Mouse (Mus musculus): ENCODE results near the gene Olfr97. TPM values are rescaled to one million over a fixed set of nuclear protein-coding genes. Genes with fewer than 3 reads are reported as not detected.
"Not testable (repeated sequence)": the region's sequence is repeated elsewhere in the genome, so short reads cannot be mapped to it uniquely, and the experiment has no call there.

Olfr97 gene
- total RNA-seq (2021) = not detected

GRCm38 (mm10) chr17:37237230-37237629 lies at the start of gene Olfr97:
Olfr97 (minus strand) TSS chr17:37237330.
- DNase-seq = not testable (repeated sequence)

GRCm38 (mm10) chr17:37283360-37283759 lies 46.2 kb upstream of the Olfr97 start, which contains the start of gene Olfr99:
Olfr99 (minus strand) TSS chr17:37283460.
- no peak for DNase-seq

GRCm38 (mm10) chr17:37280331-37280730 lies 43.2 kb upstream of the Olfr97 start:
- DNase-seq = no peak

GRCm38 (mm10) chr17:37276573-37276972 lies 39.4 kb upstream of the Olfr97 start:
- DNase-seq = no peak

- DNase-seq = no peak
These were observed 38.6 kb upstream of the Olfr97 start for GRCm38 (mm10) chr17:37275626-37276248.

GRCm38 (mm10) chr17:37270702-37271092 lies 33.6 kb upstream of the Olfr97 start:
- peak; percentile 47 for DNase-seq

- peak; percentile 93 for DNase-seq
These were observed 33.0 kb upstream of the Olfr97 start, which contains the start of gene H2-M3 for GRCm38 (mm10) chr17:37270058-37270701. H2-M3 (plus strand) TSS chr17:37270220.

GRCm38 (mm10) chr17:37263626-37264025 lies 26.5 kb upstream of the Olfr97 start, which contains the start of gene Olfr98:
Olfr98 (minus strand) TSS chr17:37263749.
- DNase-seq = no peak

GRCm38 (mm10) chr17:37250544-37250943 lies 13.4 kb upstream of the Olfr97 start:
- DNase-seq = no peak

- no peak for DNase-seq
These were observed 12.3 kb upstream of the Olfr97 start for GRCm38 (mm10) chr17:37249460-37249859.

GRCm38 (mm10) chr17:37246715-37247114 lies 9.6 kb upstream of the Olfr97 start:
- peak; percentile 28 for DNase-seq

- DNase-seq = no peak
These were observed 5.1 kb upstream of the Olfr97 start for GRCm38 (mm10) chr17:37242198-37242597.

GRCm38 (mm10) chr17:37221879-37222278 lies 15.3 kb downstream of the Olfr97 start:
- no peak for DNase-seq

- no peak for DNase-seq
These were observed 17.3 kb downstream of the Olfr97 start, which contains the start of gene Olfr96 for GRCm38 (mm10) chr17:37219846-37220245. Olfr96 (plus strand) TSS chr17:37220146.

- DNase-seq = no peak
These were observed 18.6 kb downstream of the Olfr97 start for GRCm38 (mm10) chr17:37218486-37218885.

GRCm38 (mm10) chr17:37213018-37213417 lies 24.1 kb downstream of the Olfr97 start, which contains the start of gene Olfr95:
Olfr95 (minus strand) TSS chr17:37213118.
- no peak for DNase-seq

GRCm38 (mm10) chr17:37210884-37211768 lies 26.0 kb downstream of the Olfr97 start:
- DNase-seq = no peak

GRCm38 (mm10) chr17:37203917-37204236 lies 33.3 kb downstream of the Olfr97 start:
- no peak for DNase-seq

- DNase-seq = peak; percentile 84
These were observed 33.8 kb downstream of the Olfr97 start for GRCm38 (mm10) chr17:37203206-37203916.

- no peak for DNase-seq
These were observed 36.2 kb downstream of the Olfr97 start, which contains the start of gene Olfr94 for GRCm38 (mm10) chr17:37200894-37201293. Olfr94 (minus strand) TSS chr17:37200994.

GRCm38 (mm10) chr17:37196845-37197724 lies 40.0 kb downstream of the Olfr97 start:
- DNase-seq = peak; percentile 14

Measured in heart, postnatal 4 days (tissue).